In the genomic region with DNA sequence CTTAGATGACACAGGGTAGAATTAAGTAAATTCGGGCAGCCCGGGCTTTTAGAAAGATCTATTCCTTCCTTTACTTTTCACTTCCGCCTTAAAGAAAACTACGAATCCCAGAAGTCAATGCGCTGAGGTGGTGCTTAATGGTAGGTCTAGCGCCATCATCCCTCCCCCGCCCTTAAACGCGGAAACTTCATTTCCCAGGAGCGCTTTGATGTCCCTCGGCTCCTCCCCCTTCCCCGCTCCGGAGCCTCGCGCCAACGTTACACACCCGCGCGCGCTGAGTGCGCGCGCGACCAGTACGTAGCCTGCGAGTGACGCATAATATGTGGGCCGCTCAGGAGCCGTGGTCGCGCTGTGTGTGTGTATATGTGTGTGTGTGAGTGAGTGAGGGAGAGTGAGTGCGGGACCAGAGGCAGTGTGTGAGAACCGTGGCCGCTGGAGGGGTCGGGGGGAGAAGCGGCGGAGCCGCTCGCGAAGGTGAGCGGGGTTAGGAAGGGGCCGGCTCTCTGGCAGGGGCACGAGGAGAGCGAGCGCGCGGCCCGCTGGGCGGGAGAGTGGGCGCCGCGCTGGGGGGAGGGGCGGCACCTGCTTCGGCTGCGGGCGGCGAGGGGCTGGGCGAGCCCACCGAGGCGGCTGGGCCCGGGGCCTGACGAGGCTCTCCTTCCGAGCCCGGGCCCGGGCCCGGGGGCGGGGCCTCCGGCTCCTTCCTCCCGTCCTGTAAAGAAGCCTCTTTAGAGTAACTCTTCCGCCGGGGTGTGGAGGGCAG, we compare ENCODE assay signal across 8 mouse cellular contexts. TPM values are rescaled to one million over a fixed set of nuclear protein-coding genes. Genes with fewer than 3 reads are reported as not detected.
DNase-seq lines count a peak whose midpoint lies in the region; ATAC-seq lines count a peak whose summit lies in the region.

A gene (plus strand): TSS at position 257 of the 763 bp plus-strand sequence.

- intact Hi-C loops in gastrocnemius, postnatal 14 days (cut with DNase I; ENCODE audit: low total_unique reads), result loop anchor here (10.0 kb wide), 1 partner anchor 63 kb away; a partner anchor contains a TSS
- intact Hi-C loops in left cerebral cortex, postnatal 10 days (cut with DNase I), result loop anchor here (5.0 kb wide), 2 partner anchors 134 to 149 kb away; a partner anchor contains a TSS

- peak; percentile 88 for ATAC-seq in inflammation-experienced regulatory T-cells, adult 6 months
- peak; percentile 89 for ATAC-seq in megakaryocyte-erythroid progenitor cell, adult 5-6 weeks (replicated peaks; ENCODE audit: low FRiP score, low TSS enrichment, poor library complexity, severe bottlenecking)

- DNase-seq in adrenal gland, adult (ENCODE audit: inconsistent age in 2 of 2, low spot score in 1 of 2), result peak; percentile 94 to 97
- peak; percentile 100 for DNase-seq in embryo, embryonic 10.5 days (ENCODE audit: low spot score)
- DNase-seq in gastrocnemius, postnatal 14 days, result peak; percentile 94
- peak; percentile 94 to 97 for DNase-seq in left cerebral cortex, postnatal 10 days (ENCODE audit: extremely low spot score in 1 of 2, low spot score in 2 of 2)
- DNase-seq in right cerebral cortex, postnatal 25 days, result peak; percentile 89
- peak; percentile 85 to 92 for DNase-seq in urinary bladder, postnatal 4 days (ENCODE audit: low spot score in 2 of 2)

RNA-seq across cellular contexts. Expression of the gene that starts here (rescaled TPM):
- 10 to 100 TPM; 11.2 to 12.2 TPM for total RNA-seq in gastrocnemius, postnatal 14 days (2021)
- 10 to 100 TPM; 19.5 to 23.1 (median 21.6) TPM for polyA plus RNA-seq in inflammation-experienced regulatory T-cells, adult 6 months (2017; shearing (Covaris generic))
- 10 to 100 TPM; 18.7 to 22.6 TPM for total RNA-seq in left cerebral cortex, postnatal 10 days (2021)
- 106 and 135 TPM in 2 replicates for total RNA-seq in megakaryocyte-erythroid progenitor cell, adult 5-6 weeks (2014; fragmentation: Nextera tagmentation)
- total RNA-seq in megakaryocyte-erythroid progenitor cell, adult 5-6 weeks (2017), result 65.4 and 72.3 TPM in 2 replicates

Comparison
In these comparisons a context has a peak if more than half of its experiments do, and no peak if none do; other contexts are left out.
1. Peak in every context shown above with its lines: DNase-seq and ATAC-seq.